Mouse (Mus musculus) ES-Bruce4 (cell line): ENCODE measurements around the gene Astn2. TPM values are rescaled to one million over a fixed set of nuclear protein-coding genes. Genes with fewer than 3 reads are reported as not detected.
"Not testable (repeated sequence)": the region's sequence is repeated elsewhere in the genome, so short reads cannot be mapped to it uniquely, and the experiment has no call there.

Source experiments
- H3K27ac ChIP-seq: 2 replicates; pipeline ENCODE4 v1.5.1; 2012; ENCODE audit warnings: low read length, inconsistent platforms; ENCODE audit not compliant: insufficient read depth
- H3K27me3 ChIP-seq: 2 replicates; pipeline ENCODE4 v1.6.1; 2012; ENCODE audit warnings: mild to moderate bottlenecking, low read length, inconsistent platforms; ENCODE audit not compliant: control insufficient read depth, poor library complexity, insufficient read depth, severe bottlenecking
- H3K36me3 ChIP-seq: 2 replicates; pipeline ENCODE4 v1.6.1; 2012; ENCODE audit warnings: inconsistent platforms, mild to moderate bottlenecking, low read length, moderate library complexity; ENCODE audit not compliant: control insufficient read depth, poor library complexity, insufficient read depth, severe bottlenecking
- H3K4me1 ChIP-seq: one replicate; pipeline ENCODE4 v1.8.1; 2011; ENCODE audit warnings: low read length; ENCODE audit not compliant: control insufficient read depth, insufficient read depth
- H3K4me3 ChIP-seq: 2 replicates; pipeline ENCODE4 v1.5.1; 2011; ENCODE audit warnings: low read depth, mild to moderate bottlenecking, low read length
- H3K9ac ChIP-seq: 2 replicates; pipeline ENCODE4 v1.6.1; 2012; ENCODE audit warnings: low read depth, mild to moderate bottlenecking, inconsistent platforms; ENCODE audit not compliant: poor library complexity, severe bottlenecking
- H3K9me3 ChIP-seq: replicated peaks from 2 replicates; pipeline ENCODE4 v1.6.1; 2012; ENCODE audit warnings: mild to moderate bottlenecking, low read length, inconsistent platforms; ENCODE audit not compliant: control insufficient read depth, poor library complexity, insufficient read depth, severe bottlenecking
- CTCF ChIP-seq: IDR thresholded peaks from one replicate; pipeline ENCODE4 v1.8.1; 2011; ENCODE audit warnings: low read depth, low read length
- EP300 ChIP-seq: IDR thresholded peaks from 2 replicates; pipeline ENCODE4 v1.6.1; 2011; ENCODE audit warnings: low read depth, low read length; ENCODE audit not compliant: insufficient read depth
- POLR2A ChIP-seq: IDR thresholded peaks from one replicate; pipeline ENCODE4 v1.8.1; 2011; ENCODE audit warnings: low read length; ENCODE audit not compliant: insufficient read depth
- polyA plus RNA-seq: library from polyadenylated mRNA; stranded (reverse); fragments of >200 nt; gene quantifications from 2 replicates; pipeline ENCODE4 v1.2.4, GENCODE M21; 2011; ENCODE audit warnings: low read depth; ENCODE audit not compliant: missing spikeins, insufficient read depth, insufficient read length

Astn2 gene
- polyA plus RNA-seq, 1 experiment, result not detected

DNA sequence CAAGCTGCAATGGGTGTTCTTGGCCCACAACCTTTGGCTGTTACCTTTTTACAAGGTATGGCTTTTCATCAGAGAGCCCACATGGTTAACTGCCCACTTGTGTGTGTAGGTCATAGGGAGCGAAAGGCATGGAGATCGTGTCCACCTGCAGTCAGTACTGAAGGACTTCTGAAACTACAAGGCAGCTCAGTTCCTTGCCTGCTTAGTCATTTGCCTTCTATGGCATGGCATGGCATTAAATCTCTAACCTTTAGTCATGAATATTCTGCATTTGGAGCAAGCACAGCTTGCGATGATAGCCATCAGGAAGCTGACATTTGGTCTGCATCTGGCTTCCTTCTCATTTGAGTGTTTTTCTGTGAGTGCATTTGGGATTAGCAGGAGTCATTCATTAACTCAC lies 720.0 kb downstream of the Astn2 start:
- Histone ChIP-seq H3K4me1 (peaks cover 4% of the 10 kb centered on the region), H3K4me3 (no peak overlapping the region), H3K36me3 (no peaks in the 10 kb centered on the region), H3K27me3 (no peaks in the 10 kb centered on the region), H3K27ac (no peak overlapping the region), H3K9ac (no peak overlapping the region), H3K9me3 (no peaks in the 10 kb centered on the region)
- TF ChIP-seq CTCF (no peak), POLR2A (no peak), EP300 (no peak)

GRCm38 (mm10) chr4:65679786-65680185 lies 724.6 kb downstream of the Astn2 start:
- not testable (repeated sequence) for H3K27ac ChIP-seq, H3K9ac ChIP-seq, H3K36me3 ChIP-seq, H3K27me3 ChIP-seq, H3K9me3 ChIP-seq, H3K4me1 ChIP-seq, H3K4me3 ChIP-seq

DNA sequence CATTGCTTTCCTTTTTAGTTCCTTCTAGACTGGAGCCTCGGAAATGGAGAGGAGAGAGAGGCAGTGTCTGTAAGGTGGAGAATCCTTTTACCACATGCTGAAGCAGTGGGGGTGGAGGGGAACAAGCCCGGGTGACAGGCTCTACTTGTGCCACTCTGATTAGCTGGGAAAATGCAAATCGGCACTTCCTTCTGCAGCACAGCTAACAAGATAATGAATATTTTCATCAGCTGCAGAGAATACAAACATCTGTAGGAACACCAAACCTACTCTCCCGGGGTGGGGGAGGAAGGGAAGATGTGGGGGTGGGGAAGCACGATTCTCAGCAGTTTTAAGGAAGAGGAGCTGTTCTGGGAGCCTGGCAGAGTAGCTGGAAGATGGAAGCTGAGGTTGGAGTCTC lies 725.5 kb downstream of the Astn2 start:
- Histone ChIP-seq H3K36me3 (no peaks in the 10 kb centered on the region), H3K27ac (no peak overlapping the region), H3K4me1 (peaks cover 4% of the 10 kb centered on the region), H3K27me3 (no peaks in the 10 kb centered on the region), H3K9me3 (no peaks in the 10 kb centered on the region), H3K4me3 (no peak overlapping the region), H3K9ac (no peak overlapping the region)
- TF ChIP-seq CTCF (no peak), EP300 (no peak), POLR2A (no peak)

- Histone ChIP-seq H3K27me3 (no peaks in the 10 kb centered on the region), H3K36me3 (no peaks in the 10 kb centered on the region), H3K4me1 (peaks cover 4% of the 10 kb centered on the region), H3K9me3 (no peaks in the 10 kb centered on the region), H3K4me3 (no peak overlapping the region), H3K27ac (no peak overlapping the region), H3K9ac (no peak overlapping the region)
- no peak for TF ChIP-seq POLR2A
- no peak for TF ChIP-seq EP300
- TF ChIP-seq CTCF, result no peak
Observed at GRCm38 (mm10) chr4:65678495-65678894, 725.9 kb downstream of the Astn2 start.

- TF ChIP-seq CTCF, result no peak
- TF ChIP-seq EP300, result no peak
- no peak for TF ChIP-seq POLR2A
- Histone ChIP-seq H3K36me3 (no peaks in the 10 kb centered on the region), H3K27ac (no peak overlapping the region), H3K27me3 (no peaks in the 10 kb centered on the region), H3K9ac (no peak overlapping the region), H3K4me1 (no peaks in the 10 kb centered on the region), H3K9me3 (no peaks in the 10 kb centered on the region), H3K4me3 (no peak overlapping the region)
Observed at GRCm38 (mm10) chr4:65674267-65674978, 730.0 kb downstream of the Astn2 start.

- Histone ChIP-seq H3K4me1 (no peaks in the 10 kb centered on the region), H3K36me3 (no peaks in the 10 kb centered on the region), H3K27ac (no peak overlapping the region), H3K9ac (no peak overlapping the region), H3K27me3 (no peaks in the 10 kb centered on the region), H3K9me3 (no peaks in the 10 kb centered on the region), H3K4me3 (no peak overlapping the region)
- TF ChIP-seq CTCF, result no peak
- no peak for TF ChIP-seq POLR2A
- TF ChIP-seq EP300, result no peak
Observed at GRCm38 (mm10) chr4:65673418-65673933, 730.9 kb downstream of the Astn2 start.
